Mouse (Mus musculus) megakaryocyte, embryonic 14.5 days (primary cell): ENCODE measurements around the gene Sucla2. TPM values are rescaled to one million over a fixed set of nuclear protein-coding genes. Genes with fewer than 3 reads are reported as not detected.
A peak's percentile ranks its signal among the peaks of the same experiment; 100 is the strongest.
"Not testable (repeated sequence)": the region's sequence is repeated elsewhere in the genome, so short reads cannot be mapped to it uniquely, and the experiment has no call there.

Experiments
- H3K27me3 ChIP-seq: replicated peaks from 2 replicates; pipeline ENCODE3; 2012; ENCODE audit warnings: inconsistent platforms
- H3K36me3 ChIP-seq: replicated peaks from 2 replicates; pipeline ENCODE3; 2012; ENCODE audit warnings: low read length, inconsistent platforms, mixed read lengths
- H3K4me1 ChIP-seq: 2 replicates; pipeline ENCODE4 v1.6.1; 2012; ENCODE audit warnings: inconsistent platforms
- H3K4me3 ChIP-seq: replicated peaks from 2 replicates; pipeline ENCODE3; 2012; ENCODE audit warnings: moderate library complexity, mild to moderate bottlenecking, inconsistent platforms
- H3K9me3 ChIP-seq: 2 replicates; pipeline ENCODE4 v1.6.1; 2012; ENCODE audit warnings: inconsistent platforms
- FLI1 ChIP-seq: IDR thresholded peaks from 2 replicates; pipeline ENCODE4 v1.6.1; 2012; ENCODE audit warnings: low read length, inconsistent platforms, mixed read lengths
- GATA1 ChIP-seq: IDR thresholded peaks from 3 replicates; pipeline ENCODE4 v1.6.1; 2012; ENCODE audit warnings: mixed read lengths, low read length, inconsistent platforms, borderline replicate concordance
- polyA plus RNA-seq: library from polyadenylated mRNA; stranded (reverse); fragments of >175 nt; gene quantifications from 2 replicates; pipeline ENCODE4 v1.2.3, GENCODE M21; 2012; ENCODE audit warnings: low replicate concordance; ENCODE audit not compliant: insufficient read depth

Sucla2 gene
- polyA plus RNA-seq, 1 experiment, result 21.4 TPM

GRCm38 (mm10) chr14:73550732-73551131 is 25.6 kb downstream of the Sucla2 start:
- Histone ChIP-seq H3K4me3 (no peak overlapping the region), H3K4me1 (peaks cover 66% of the 10 kb centered on the region), H3K27me3 (no peaks in the 10 kb centered on the region), H3K36me3 (peaks cover 5% of the 10 kb centered on the region), H3K9me3 (no peaks in the 10 kb centered on the region)
- TF ChIP-seq FLI1 (no peak), GATA1 (no peak)

GRCm38 (mm10) chr14:73551164-73551563 is 26.0 kb downstream of the Sucla2 start:
- no peaks in the 10 kb centered on the region for H3K27me3 ChIP-seq
- H3K4me1 ChIP-seq, result peaks cover 69% of the 10 kb centered on the region
- no peak overlapping the region for H3K4me3 ChIP-seq
- H3K36me3 ChIP-seq, result peaks cover 10% of the 10 kb centered on the region
- H3K9me3 ChIP-seq, result no peaks in the 10 kb centered on the region
- TF ChIP-seq GATA1 (no peak), FLI1 (no peak)

- Histone ChIP-seq H3K4me3 (peak overlapping the region; percentile 96), H3K27me3 (no peaks in the 10 kb centered on the region), H3K9me3 (no peaks in the 10 kb centered on the region), H3K4me1 (peaks cover 72% of the 10 kb centered on the region), H3K36me3 (peaks cover 19% of the 10 kb centered on the region)
- TF ChIP-seq GATA1 (no peak), FLI1 (no peak)
These were observed 27.4 kb downstream of the Sucla2 start for GRCm38 (mm10) chr14:73552341-73553121.

- Histone ChIP-seq H3K27me3 (no peaks in the 10 kb centered on the region), H3K36me3 (peaks cover 25% of the 10 kb centered on the region), H3K4me1 (peaks cover 72% of the 10 kb centered on the region), H3K9me3 (no peaks in the 10 kb centered on the region), H3K4me3 (peak overlapping the region; percentile 96)
- TF ChIP-seq GATA1 (no peak), FLI1 (no peak)
These were observed 28.1 kb downstream of the Sucla2 start for GRCm38 (mm10) chr14:73553122-73553696.

GRCm38 (mm10) chr14:73569831-73570230 is 44.7 kb downstream of the Sucla2 start:
- Histone ChIP-seq H3K4me1 (peaks cover 10% of the 10 kb centered on the region), H3K36me3 (peaks cover 67% of the 10 kb centered on the region)
- H3K9me3 ChIP-seq, H3K4me3 ChIP-seq, H3K27me3 ChIP-seq: not testable (repeated sequence)

- TF ChIP-seq FLI1, result no peak
- no peak for TF ChIP-seq GATA1
- Histone ChIP-seq H3K4me1 (peaks cover 12% of the 10 kb centered on the region), H3K36me3 (peaks cover 75% of the 10 kb centered on the region), H3K4me3 (no peak overlapping the region), H3K27me3 (no peaks in the 10 kb centered on the region), H3K9me3 (peaks cover 11% of the 10 kb centered on the region; the same call in 1 of the 2 replicates)
These were observed 46.0 kb downstream of the Sucla2 start for GRCm38 (mm10) chr14:73571143-73571542.

- TF ChIP-seq FLI1 (no peak), GATA1 (no peak)
- Histone ChIP-seq H3K4me3 (peak overlapping the region; percentile 59), H3K27me3 (no peaks in the 10 kb centered on the region), H3K36me3 (peaks cover 84% of the 10 kb centered on the region), H3K4me1 (peaks cover 25% of the 10 kb centered on the region), H3K9me3 (peaks cover 11% of the 10 kb centered on the region; the same call in 1 of the 2 replicates)
These were observed 48.9 kb downstream of the Sucla2 start for GRCm38 (mm10) chr14:73574053-73574452.

- Histone ChIP-seq H3K4me1 (peaks cover 20% of the 10 kb centered on the region), H3K36me3 (peaks cover 87% of the 10 kb centered on the region), H3K9me3 (peaks cover 11% of the 10 kb centered on the region; the same call in 1 of the 2 replicates), H3K27me3 (no peaks in the 10 kb centered on the region), H3K4me3 (no peak overlapping the region)
- TF ChIP-seq FLI1 (no peak), GATA1 (no peak)
These were observed 51.2 kb downstream of the Sucla2 start for GRCm38 (mm10) chr14:73576336-73576735.

- Histone ChIP-seq H3K27me3 (no peaks in the 10 kb centered on the region), H3K36me3 (peaks cover 76% of the 10 kb centered on the region), H3K4me3 (no peak overlapping the region), H3K4me1 (peaks cover 19% of the 10 kb centered on the region), H3K9me3 (peaks cover 4% of the 10 kb centered on the region; the same call in 1 of the 2 replicates)
- no peak for TF ChIP-seq FLI1
- no peak for TF ChIP-seq GATA1
These were observed 63.0 kb downstream of the Sucla2 start for GRCm38 (mm10) chr14:73588080-73588479.

GRCm38 (mm10) chr14:73592166-73592565 is 67.0 kb downstream of the Sucla2 start:
- Histone ChIP-seq H3K27me3 (no peaks in the 10 kb centered on the region), H3K9me3 (no peaks in the 10 kb centered on the region), H3K4me1 (peaks cover 15% of the 10 kb centered on the region), H3K4me3 (no peak overlapping the region), H3K36me3 (peaks cover 93% of the 10 kb centered on the region)
- TF ChIP-seq FLI1 (no peak), GATA1 (no peak)
